In genomic region chr5:46006228-46006627, GRCm38 (mm10) we compare ENCODE assay signal across 23 mouse cellular contexts.
A peak's percentile ranks its signal among the peaks of the same experiment; 100 is the strongest.
DNase-seq lines count a peak whose midpoint lies in the region; ATAC-seq and TF ChIP-seq lines count a peak whose summit lies in the region.
"Had no signal": no experiment of that assay in that cellular context is flagged by ENCODE, and none has a peak within 500 bp of the region (broad histone marks: within the 10 kb centered on the region; RNA-seq: fewer than 3 reads in every experiment).

No protein-coding gene starts in this region.

- H3K4me1 ChIP-seq in forebrain, embryonic 14.5 days (ENCODE audit: control insufficient read depth, insufficient read depth, low read length), result no peaks in the 10 kb centered on the region; the same call in 1 of the 2 replicates
- H3K4me1 ChIP-seq: embryonic facial prominence, embryonic 13.5 days; embryonic facial prominence, embryonic 15.5 days; forebrain, embryonic 10.5 days; forebrain, embryonic 12.5 days; forebrain, embryonic 15.5 days had no signal

- no peak for TF ChIP-seq CTCF in layer of hippocampus, adult 2 months (conservative IDR thresholded peaks at IDR 0.05)

- no peaks in the 10 kb centered on the region for H3K9me3 ChIP-seq in forebrain, embryonic 14.5 days (replicated peaks; ENCODE audit: control insufficient read depth, low read length)
- H3K9me3 ChIP-seq: embryonic facial prominence, embryonic 13.5 days; embryonic facial prominence, embryonic 15.5 days; forebrain, embryonic 10.5 days; forebrain, embryonic 12.5 days; forebrain, embryonic 15.5 days had no signal

- H3K4me2 ChIP-seq in forebrain, embryonic 14.5 days (ENCODE audit: low read length), result no peak overlapping the region
- H3K4me2 ChIP-seq: embryonic facial prominence, embryonic 13.5 days; embryonic facial prominence, embryonic 15.5 days; forebrain, embryonic 12.5 days; forebrain, embryonic 15.5 days had no signal

- no peak for ATAC-seq in forebrain, embryonic 14.5 days
- ATAC-seq: forebrain, embryonic 15.5 days; forebrain, postnatal 0 days had no signal

- H3K27me3 ChIP-seq in forebrain, embryonic 14.5 days (replicated peaks; ENCODE audit: control insufficient read depth, insufficient read depth, low read length), result no peaks in the 10 kb centered on the region
- H3K27me3 ChIP-seq: embryonic facial prominence, embryonic 13.5 days; embryonic facial prominence, embryonic 15.5 days; forebrain, embryonic 12.5 days; forebrain, embryonic 15.5 days had no signal

- H3K36me3 ChIP-seq in forebrain, embryonic 14.5 days (ENCODE audit: control insufficient read depth, insufficient read depth, low read length), result no peaks in the 10 kb centered on the region
- H3K36me3 ChIP-seq: embryonic facial prominence, embryonic 13.5 days; embryonic facial prominence, embryonic 15.5 days; forebrain, embryonic 10.5 days; forebrain, embryonic 12.5 days; forebrain, embryonic 15.5 days had no signal

- H3K4me3 ChIP-seq in layer of hippocampus, adult 2 months, result no peak overlapping the region
- no peak overlapping the region for H3K4me3 ChIP-seq in forebrain, embryonic 14.5 days (ENCODE audit: low read depth, low read length)
- H3K4me3 ChIP-seq: embryonic facial prominence, embryonic 13.5 days; embryonic facial prominence, embryonic 15.5 days; erythroblast, embryonic 14.5 days; forebrain, embryonic 10.5 days; forebrain, embryonic 12.5 days; forebrain, embryonic 15.5 days had no signal

- WGBS in forebrain, embryonic 14.5 days, result 62% methylated on average over 3 of the region's 3 CpGs

- H3K9ac ChIP-seq in forebrain, embryonic 14.5 days (ENCODE audit: low read length), result no peak overlapping the region
- H3K9ac ChIP-seq: embryonic facial prominence, embryonic 13.5 days; embryonic facial prominence, embryonic 15.5 days; forebrain, embryonic 12.5 days; forebrain, embryonic 15.5 days; forebrain, postnatal 0 days had no signal

- no peak for DNase-seq in layer of hippocampus, adult 2 months (ENCODE audit: low spot score in 2 of 2)
- DNase-seq in layer of hippocampus, postnatal 36 days, result no peak
- peak; percentile 11 for DNase-seq in ES-CJ7 (ENCODE audit: low read depth, low spot score)
- DNase-seq in ZHBTc4 (ENCODE audit: low read depth, low spot score), result peak; percentile 9
- no peak for DNase-seq in lung, postnatal 10 days
- DNase-seq in forebrain, embryonic 14.5 days (ENCODE audit: low spot score), result no peak
- DNase-seq: adrenal gland, adult 2 months; adrenal gland, postnatal 10 days; adrenal gland, postnatal 25 days; cerebellum, adult 11 months; cerebellum, adult 18-20 months; cerebellum, adult 8-10 months; cerebellum, adult 9-11 months; cerebellum, postnatal 14 days; cerebellum, postnatal 36 days; embryo, embryonic 11 days; forebrain, postnatal 0 days had no signal

- H3K27ac ChIP-seq in layer of hippocampus, adult 2 months, result peak overlapping the region; percentile 64
- H3K27ac ChIP-seq in forebrain, embryonic 14.5 days (ENCODE audit: low read depth, low read length), result no peak overlapping the region
- H3K27ac ChIP-seq: embryonic facial prominence, embryonic 13.5 days; embryonic facial prominence, embryonic 15.5 days; forebrain, embryonic 10.5 days; forebrain, embryonic 12.5 days; forebrain, embryonic 15.5 days had no signal

Comparison
In these comparisons a context has a peak if more than half of its experiments do, and no peak if none do; other contexts are left out.
1. DNase-seq: peak in ES-CJ7 (single experiment) and ZHBTc4 (single experiment); none in layer of hippocampus, adult 2 months (0 of 2), layer of hippocampus, postnatal 36 days (0 of 2), lung, postnatal 10 days (single experiment) and forebrain, embryonic 14.5 days (single experiment).